Mouse (Mus musculus): ENCODE data around the gene Gabra2. TPM values are rescaled to one million over a fixed set of nuclear protein-coding genes. Genes with fewer than 3 reads are reported as not detected.

Gabra2 gene
- polyA plus RNA-seq, 1 experiment from 2014 or later, result 0.12 TPM

DNA sequence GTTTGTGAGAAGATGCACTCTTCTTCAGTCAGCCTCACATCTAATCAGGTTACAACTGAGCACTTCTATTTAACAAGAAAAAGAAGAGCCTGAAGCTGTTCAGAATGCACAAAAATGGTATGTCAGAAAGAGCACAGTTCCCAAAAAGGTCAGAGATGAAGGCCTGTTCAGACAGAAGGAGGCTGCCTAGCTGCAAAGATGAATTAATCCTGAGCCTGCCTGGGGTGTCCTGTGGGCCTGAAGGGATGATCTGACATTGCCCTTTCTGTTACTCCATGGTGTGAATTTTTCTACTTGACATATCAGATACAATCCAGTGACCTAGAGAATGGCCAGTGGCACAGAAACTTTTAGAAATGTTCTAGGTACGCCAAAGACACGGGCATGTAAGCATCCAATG lies 83.9 kb downstream of the Gabra2 start:
- Histone ChIP-seq H3K9me3 (ENCODE audit: low read depth, low read length) (no peaks in the 10 kb centered on the region), H3K4me2 (no peak overlapping the region), H3K9ac (no peak overlapping the region), H3K4me3 (ENCODE audit: low read depth, low read length) (no peak overlapping the region), H3K27me3 (ENCODE audit: insufficient read depth, low read length) (no peaks in the 10 kb centered on the region), H3K27ac (ENCODE audit: low read depth) (no peak overlapping the region), H3K36me3 (ENCODE audit: insufficient read depth) (no peaks in the 10 kb centered on the region), H3K4me1 (ENCODE audit: insufficient read depth) (no peaks in the 10 kb centered on the region)
- no peak for TF ChIP-seq CTCF (IDR thresholded peaks at IDR 0.05; ENCODE audit: low read depth)
- 83% methylated on average over 2 of the region's 2 CpGs for WGBS
- ATAC-seq (ENCODE audit: insufficient read depth), result no peak
- DNase-seq, result no peak

DNA sequence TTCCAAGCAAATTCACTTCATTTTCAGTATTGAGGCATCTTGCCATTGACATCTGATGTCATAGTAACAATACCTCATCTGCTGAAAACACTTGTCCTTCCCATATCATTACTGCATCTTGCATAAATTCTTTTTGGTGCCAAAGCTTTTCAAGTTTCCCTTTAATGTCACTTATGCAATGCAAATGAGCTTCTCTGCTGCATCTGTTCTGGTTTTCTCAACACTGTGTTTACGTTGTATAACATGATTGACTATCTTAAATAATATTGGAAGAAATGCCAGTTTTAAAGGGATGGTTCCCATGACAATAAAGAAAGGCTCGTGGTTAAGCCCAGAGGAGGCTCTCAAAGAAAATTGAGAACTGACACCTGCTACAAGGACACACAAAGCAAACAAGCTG lies 84.4 kb downstream of the Gabra2 start:
- Histone ChIP-seq H3K9me3 (ENCODE audit: low read depth, low read length) (no peaks in the 10 kb centered on the region), H3K27me3 (ENCODE audit: insufficient read depth, low read length) (no peaks in the 10 kb centered on the region), H3K4me3 (ENCODE audit: low read depth, low read length) (no peak overlapping the region), H3K9ac (no peak overlapping the region), H3K27ac (ENCODE audit: low read depth) (no peak overlapping the region), H3K36me3 (ENCODE audit: insufficient read depth) (no peaks in the 10 kb centered on the region), H3K4me2 (no peak overlapping the region), H3K4me1 (ENCODE audit: insufficient read depth) (no peaks in the 10 kb centered on the region)
- TF ChIP-seq CTCF (IDR thresholded peaks at IDR 0.05; ENCODE audit: low read depth), result no peak
- no peak for DNase-seq
- ATAC-seq (ENCODE audit: insufficient read depth), result no peak
- 61% methylated on average over 2 of the region's 2 CpGs for WGBS

DNA sequence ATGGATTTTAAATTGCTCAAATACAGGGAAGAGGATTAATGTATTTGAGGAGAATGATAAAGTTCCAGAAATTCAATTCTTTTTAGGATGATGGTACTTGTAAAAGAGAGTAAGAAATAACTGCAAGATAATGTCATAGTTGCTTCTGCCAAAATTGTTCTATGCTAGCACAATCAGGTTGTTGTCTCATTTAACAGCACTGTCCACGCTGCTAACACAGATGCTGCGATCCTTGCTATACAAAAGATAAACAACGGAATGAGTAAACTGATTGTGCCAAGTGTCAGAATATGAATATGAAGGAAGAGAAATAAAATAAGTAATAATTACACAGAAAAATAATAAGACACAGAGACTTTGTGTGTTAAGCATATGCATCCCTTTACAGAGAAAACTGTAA lies 84.9 kb downstream of the Gabra2 start:
- 78% methylated on average over 3 of the region's 3 CpGs for WGBS
- Histone ChIP-seq H3K27me3 (ENCODE audit: insufficient read depth, low read length) (no peaks in the 10 kb centered on the region), H3K4me1 (ENCODE audit: insufficient read depth) (no peaks in the 10 kb centered on the region), H3K4me2 (no peak overlapping the region), H3K9me3 (ENCODE audit: low read depth, low read length) (no peaks in the 10 kb centered on the region), H3K9ac (no peak overlapping the region), H3K27ac (ENCODE audit: low read depth) (no peak overlapping the region), H3K36me3 (ENCODE audit: insufficient read depth) (no peaks in the 10 kb centered on the region), H3K4me3 (ENCODE audit: low read depth, low read length) (no peak overlapping the region)
- ATAC-seq (ENCODE audit: insufficient read depth) (no peak), DNase-seq (no peak)
- no peak for TF ChIP-seq CTCF (IDR thresholded peaks at IDR 0.05; ENCODE audit: low read depth)

DNA sequence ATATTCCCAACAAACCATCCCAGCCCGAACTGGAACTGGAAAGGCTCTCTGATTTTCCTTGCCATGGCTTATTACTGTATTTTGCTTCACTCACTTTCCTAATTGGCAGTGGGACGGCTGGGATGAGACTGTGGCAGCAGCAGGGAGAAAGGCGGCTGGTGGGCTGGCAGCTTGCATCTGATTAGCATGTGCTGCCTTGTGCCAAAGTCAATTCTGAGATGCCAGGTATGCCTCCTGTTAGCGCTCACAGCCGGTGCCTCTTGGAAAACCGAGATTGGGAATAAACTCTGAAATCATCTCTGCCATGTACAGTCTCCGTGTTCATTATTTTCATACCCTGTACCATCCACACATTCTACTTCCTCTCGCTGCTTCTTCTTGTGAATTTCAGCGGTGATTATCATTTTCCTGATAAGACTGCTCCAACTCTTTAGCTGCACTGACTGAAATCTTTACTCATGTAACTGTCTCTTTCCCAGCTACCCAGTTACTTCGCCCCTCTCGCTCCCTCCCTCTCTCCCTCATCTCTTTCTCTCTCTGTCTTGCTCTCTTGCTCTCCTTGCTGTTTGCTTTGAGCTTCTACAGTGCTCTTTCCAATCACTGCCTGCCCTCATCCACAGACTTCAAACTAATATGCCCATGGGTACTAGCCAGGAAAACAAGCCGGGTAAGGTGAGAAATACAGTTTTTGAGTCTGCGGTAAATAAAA lies 99.9 kb downstream of the Gabra2 start:
- Histone ChIP-seq H3K4me1 (ENCODE audit: insufficient read depth) (no peaks in the 10 kb centered on the region), H3K4me2 (no peak overlapping the region), H3K36me3 (ENCODE audit: insufficient read depth) (no peaks in the 10 kb centered on the region), H3K27ac (ENCODE audit: low read depth) (no peak overlapping the region), H3K9ac (no peak overlapping the region), H3K4me3 (ENCODE audit: low read depth, low read length) (no peak overlapping the region), H3K27me3 (ENCODE audit: insufficient read depth, low read length) (no peaks in the 10 kb centered on the region), H3K9me3 (ENCODE audit: low read depth, low read length) (no peaks in the 10 kb centered on the region)
- no peak for DNase-seq
- ATAC-seq (ENCODE audit: insufficient read depth), result no peak
- no peak for TF ChIP-seq CTCF (IDR thresholded peaks at IDR 0.05; ENCODE audit: low read depth)
- 72% methylated on average over 13 of the region's 13 CpGs for WGBS

DNA sequence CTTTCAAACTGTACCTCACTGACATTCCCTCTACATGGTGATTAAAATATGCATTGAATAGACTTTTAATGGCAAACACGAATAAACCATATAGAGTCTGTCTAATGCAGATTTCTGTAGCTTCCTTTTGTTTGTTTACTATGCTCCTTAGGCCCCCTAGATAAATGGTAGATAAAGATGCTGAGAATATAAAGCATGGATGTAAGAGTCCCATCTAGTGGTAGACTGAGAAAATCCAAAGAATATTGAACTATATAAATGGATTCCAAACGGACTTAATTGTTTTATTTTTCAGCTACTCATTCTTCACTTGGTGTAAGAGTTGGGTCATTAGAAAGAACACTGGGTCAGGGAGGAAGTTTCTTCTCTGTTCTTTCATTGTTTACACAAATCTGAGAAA lies 102.4 kb downstream of the Gabra2 start:
- Histone ChIP-seq H3K9ac (no peak overlapping the region), H3K4me1 (ENCODE audit: insufficient read depth) (no peaks in the 10 kb centered on the region), H3K27ac (ENCODE audit: low read depth) (no peak overlapping the region), H3K4me2 (no peak overlapping the region), H3K4me3 (ENCODE audit: low read depth, low read length) (no peak overlapping the region), H3K36me3 (ENCODE audit: insufficient read depth) (no peaks in the 10 kb centered on the region), H3K9me3 (ENCODE audit: low read depth, low read length) (no peaks in the 10 kb centered on the region), H3K27me3 (ENCODE audit: insufficient read depth, low read length) (no peaks in the 10 kb centered on the region)
- DNase-seq, result no peak
- no peak for ATAC-seq (ENCODE audit: insufficient read depth)
- no peak for TF ChIP-seq CTCF (IDR thresholded peaks at IDR 0.05; ENCODE audit: low read depth)
- WGBS, result 45% methylated on average over 2 of the region's 2 CpGs

DNA sequence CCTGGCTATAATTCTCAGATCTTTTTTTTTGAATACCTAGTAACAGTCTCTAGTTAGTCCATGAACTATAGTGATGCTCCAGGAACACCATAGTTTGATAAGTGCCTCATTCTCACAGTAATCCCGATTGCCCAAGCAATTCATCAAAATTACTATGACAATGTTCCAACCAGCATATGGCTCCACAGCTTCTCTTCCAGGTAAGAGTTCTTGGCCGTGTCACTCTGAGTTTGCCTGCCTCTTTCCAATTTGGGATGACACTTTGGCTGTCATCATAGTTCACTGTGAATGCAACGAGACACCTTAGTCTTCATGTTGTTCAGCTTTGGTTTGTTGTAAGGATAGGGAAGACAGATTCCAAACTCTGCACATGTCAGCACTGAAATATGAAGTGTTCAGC lies 104.8 kb downstream of the Gabra2 start:
- no peak for TF ChIP-seq CTCF (IDR thresholded peaks at IDR 0.05; ENCODE audit: low read depth)
- H3K4me3 ChIP-seq (ENCODE audit: low read depth, low read length), result no peak overlapping the region
- no peak overlapping the region for H3K27ac ChIP-seq (ENCODE audit: low read depth)
- no peaks in the 10 kb centered on the region for H3K27me3 ChIP-seq (ENCODE audit: insufficient read depth, low read length)
- no peak for ATAC-seq (ENCODE audit: insufficient read depth)
- H3K9me3 ChIP-seq (ENCODE audit: low read depth, low read length), result no peaks in the 10 kb centered on the region
- 69% methylated on average over 3 of the region's 3 CpGs for WGBS
- H3K4me2 ChIP-seq, result no peak overlapping the region
- H3K36me3 ChIP-seq (ENCODE audit: insufficient read depth), result no peaks in the 10 kb centered on the region
- no peak for DNase-seq
- no peak overlapping the region for H3K9ac ChIP-seq
- no peaks in the 10 kb centered on the region for H3K4me1 ChIP-seq (ENCODE audit: insufficient read depth)

All from lung, embryonic 14.5 days (tissue).